Mouse (Mus musculus) heart, adult 2 months (tissue): Measurements from ENCODE around the gene Hesx1.

Experiments used
- CTCF ChIP-seq: fragments of 200-600 bp; IDR thresholded peaks from 2 replicates; pipeline ENCODE4 v1.8.1; 2022; ENCODE audit warnings: antibody characterized with exemption, mild to moderate bottlenecking, moderate library complexity
- POLR2A ChIP-seq: fragments of 200-500 bp; IDR thresholded peaks from 2 replicates; pipeline ENCODE4 v1.6.1; 2011; ENCODE audit warnings: mild to moderate bottlenecking, low read depth, low read length, control low read depth; ENCODE audit not compliant: insufficient read depth

DNA sequence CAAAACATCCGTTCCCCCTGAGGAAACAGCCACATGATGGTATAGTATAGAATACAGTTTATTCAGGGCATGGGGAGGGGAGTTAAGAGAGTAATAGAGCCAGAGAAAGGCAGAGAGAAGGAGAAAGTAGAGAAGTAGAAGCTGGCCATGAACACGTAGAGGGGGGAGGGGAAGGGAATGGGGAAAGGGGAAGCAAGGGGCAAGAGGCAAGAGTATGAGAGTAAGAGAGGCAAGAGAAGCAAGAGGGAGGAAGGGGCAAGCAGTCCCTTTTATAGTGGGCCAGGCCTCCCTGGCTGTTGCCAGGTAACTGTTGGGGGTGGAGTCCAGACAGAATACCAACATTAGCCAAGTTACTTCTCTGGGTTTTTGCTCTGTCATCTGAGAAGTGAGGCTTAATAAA, 16.7 kb upstream of the Hesx1 start:
- TF ChIP-seq POLR2A (no peak), CTCF (no peak)
